In genomic region chr17:27202919-27203357, GRCm38 (mm10) we compare ENCODE assay signal across 8 mouse cellular contexts. TPM values are rescaled to one million over a fixed set of nuclear protein-coding genes. Genes with fewer than 3 reads are reported as not detected.
DNase-seq lines count a peak whose midpoint lies in the region; ATAC-seq and TF ChIP-seq lines count a peak whose summit lies in the region.
"Had no signal": no experiment of that assay in that cellular context is flagged by ENCODE, and none has a peak within 500 bp of the region (broad histone marks: within the 10 kb centered on the region; RNA-seq: fewer than 3 reads in every experiment).

No protein-coding gene starts in this region.

- H3K36me3 ChIP-seq in neural tube, embryonic 11.5 days (ENCODE audit: control insufficient read depth, insufficient read depth, low read length) = peaks cover 2% of the 10 kb centered on the region
- peaks cover 8% of the 10 kb centered on the region for H3K36me3 ChIP-seq in liver, adult 2 months (ENCODE audit: control insufficient read depth, insufficient read depth, low read length)
- H3K36me3 ChIP-seq in stomach, embryonic 16.5 days (ENCODE audit: control insufficient read depth, insufficient read depth, low read length) = peaks cover 11% of the 10 kb centered on the region

- H3K27ac ChIP-seq in neural tube, embryonic 11.5 days (ENCODE audit: low read depth, low read length) = peak overlapping the region; percentile 97; the same call in 1 of the 2 replicates
- peak overlapping the region; percentile 73; the same call in 1 of the 2 replicates for H3K27ac ChIP-seq in embryonic fibroblast, embryonic 13.5 days (ENCODE audit: insufficient read depth, low read length)
- H3K27ac ChIP-seq in liver, adult 2 months (replicated peaks; ENCODE audit: insufficient read depth, low read depth, low read length) = no peak overlapping the region
- peak overlapping the region; percentile 92 for H3K27ac ChIP-seq in stomach, embryonic 16.5 days (ENCODE audit: low read length)

- H3K79me2 ChIP-seq in liver, adult 2 months (ENCODE audit: control insufficient read depth, insufficient read depth, low read length) = peaks cover 13% of the 10 kb centered on the region; the same call in 1 of the 2 replicates

- H3K27me3 ChIP-seq in neural tube, embryonic 11.5 days (ENCODE audit: control insufficient read depth, insufficient read depth, low read length) = no peaks in the 10 kb centered on the region
- H3K27me3 ChIP-seq in liver, adult 2 months (ENCODE audit: control insufficient read depth, insufficient read depth, low read length) = no peaks in the 10 kb centered on the region
- H3K27me3 ChIP-seq in stomach, embryonic 16.5 days (ENCODE audit: control insufficient read depth, insufficient read depth, low read length) = no peaks in the 10 kb centered on the region

- no peak for DNase-seq in neural tube, embryonic 11.5 days (ENCODE audit: low spot score)
- DNase-seq in neural tube, embryonic 10.5 days (ENCODE audit: extremely low spot score, low spot score) = no peak
- no peak for DNase-seq in liver, adult 2 months (ENCODE audit: extremely low read depth, low read depth, low spot score)
- DNase-seq in c-Kit-positive CD71-positive TER-119-positive erythroid progenitor cells, embryonic 14.5 days (ENCODE audit: low spot score) = no peak
- no peak for DNase-seq in right cerebral cortex, adult 18-20 months

- H3K4me1 ChIP-seq in neural tube, embryonic 11.5 days (ENCODE audit: control insufficient read depth, insufficient read depth, low read length) = peaks cover 42% of the 10 kb centered on the region
- H3K4me1 ChIP-seq in embryonic fibroblast, embryonic 13.5 days (ENCODE audit: control insufficient read depth, insufficient read depth, low read length) = peaks cover 13% of the 10 kb centered on the region
- peaks cover 6% of the 10 kb centered on the region for H3K4me1 ChIP-seq in liver, adult 2 months (ENCODE audit: control insufficient read depth, insufficient read depth, low read length)
- peaks cover 14% of the 10 kb centered on the region for H3K4me1 ChIP-seq in stomach, embryonic 16.5 days (ENCODE audit: control insufficient read depth, insufficient read depth, low read length)

- H3K9ac ChIP-seq in neural tube, embryonic 11.5 days (ENCODE audit: low read length) = peak overlapping the region; percentile 98
- peak overlapping the region; percentile 98 for H3K9ac ChIP-seq in liver, adult 2 months (ENCODE audit: low read depth, low read length)
- peak overlapping the region; percentile 99 for H3K9ac ChIP-seq in stomach, embryonic 16.5 days (ENCODE audit: low read length)

- TF ChIP-seq POLR2A in embryonic fibroblast, embryonic 13.5 days (IDR thresholded peaks at IDR 0.05; ENCODE audit: low read depth, low read length) = no peak
- no peak for TF ChIP-seq POLR2A in liver, adult 2 months (IDR thresholded peaks at IDR 0.05; ENCODE audit: extremely low read depth, insufficient read depth, low read length)

- H3K4me3 ChIP-seq in neural tube, embryonic 11.5 days (ENCODE audit: low read depth, low read length) = peak overlapping the region; percentile 91
- H3K4me3 ChIP-seq in embryonic fibroblast, embryonic 13.5 days (ENCODE audit: insufficient read depth, low read length) = peak overlapping the region; percentile 94
- peak overlapping the region; percentile 95 for H3K4me3 ChIP-seq in liver, adult 2 months (ENCODE audit: insufficient read depth, low read depth, low read length)
- peak overlapping the region; percentile 81 for H3K4me3 ChIP-seq in stomach, embryonic 16.5 days (replicated peaks; ENCODE audit: low read length)

- 54% methylated on average over 13 of the region's 14 CpGs for WGBS in neural tube, embryonic 11.5 days
- WGBS in liver, adult 2 months = 51% methylated on average over 14 of the region's 14 CpGs
- WGBS in stomach, embryonic 16.5 days = 36% methylated on average over 14 of the region's 14 CpGs

- ATAC-seq in neural tube, embryonic 11.5 days (ENCODE audit: insufficient read depth, low FRiP score, low TSS enrichment) = no peak
- ATAC-seq in stomach, embryonic 16.5 days (ENCODE audit: insufficient read depth, low FRiP score) = no peak

- H3K4me2 ChIP-seq in neural tube, embryonic 11.5 days (ENCODE audit: low read depth) = peak overlapping the region; percentile 90
- peak overlapping the region; percentile 77 for H3K4me2 ChIP-seq in stomach, embryonic 16.5 days (ENCODE audit: low read depth, low read length)

- H3K9me3 ChIP-seq in neural tube, embryonic 11.5 days (ENCODE audit: control insufficient read depth, low read length) = no peaks in the 10 kb centered on the region
- no peaks in the 10 kb centered on the region for H3K9me3 ChIP-seq in stomach, embryonic 16.5 days (replicated peaks; ENCODE audit: control insufficient read depth, low read length)

- TF ChIP-seq CTCF in embryonic fibroblast, embryonic 13.5 days (IDR thresholded peaks at IDR 0.05; ENCODE audit: borderline replicate concordance, insufficient read depth, low read length) = no peak
- TF ChIP-seq CTCF in liver, adult 2 months (IDR thresholded peaks at IDR 0.05; ENCODE audit: low read depth, low read length) = no peak

RNA-seq across cellular contexts. Expression of gene Lemd2, which starts 1.3 kb away (rescaled TPM):
- 15.9 and 17.9 TPM in 2 replicates for polyA plus RNA-seq in neural tube, embryonic 11.5 days (2014; fragmentation: Nextera tagmentation; extraction: Ambion mirVana)
- polyA plus RNA-seq in embryonic fibroblast, embryonic 13.5 days (2011; ENCODE audit: insufficient read length, low read depth, missing spikeins) = 48.7 and 54.5 TPM in 2 replicates
- 15.1 and 17.8 TPM in 2 replicates for total RNA-seq in liver, adult 2 months (2014; rRNA removed)
- polyA plus RNA-seq in liver, adult 2 months (2012; rRNA removed) = 34.8 and 45.1 TPM in 2 replicates
- 8.2 and 9.5 TPM in 2 replicates for polyA plus RNA-seq in stomach, embryonic 16.5 days (2015; fragmentation: Nextera tagmentation; extraction: Ambion mirVana)

RNA-seq across cellular contexts. Expression of gene Ip6k3, which starts 35.3 kb away (rescaled TPM):
- 0.25 and 0.26 TPM in 2 replicates for polyA plus RNA-seq in neural tube, embryonic 11.5 days (2014; fragmentation: Nextera tagmentation; extraction: Ambion mirVana)
- polyA plus RNA-seq in embryonic fibroblast, embryonic 13.5 days (2011; ENCODE audit: insufficient read length, low read depth, missing spikeins) = not detected in 2 replicates
- total RNA-seq in liver, adult 2 months (2014; rRNA removed) = 0.13 TPM in 1 of 2 replicates, not detected in the other
- not detected in 2 replicates for polyA plus RNA-seq in liver, adult 2 months (2012; rRNA removed)
- polyA plus RNA-seq in stomach, embryonic 16.5 days (2015; fragmentation: Nextera tagmentation; extraction: Ambion mirVana) = 0.34 and 1.3 TPM in 2 replicates
- total RNA-seq: hematopoietic stem cell, adult 5-6 weeks had no signal
